Mouse (Mus musculus) CH12.LX (cell line): ENCODE measurements around the gene Spred1.

Experiments
- CTCF ChIP-seq, 2 experiments: IDR thresholded peaks in 1 of 2; conservative IDR thresholded peaks in 1 of 2; 2 replicates each; pipeline ENCODE4 v1.5.1; 2011 to 2012; ENCODE audit warnings: low read depth in 2 of 2, low read length in 2 of 2, improper control_type of control experiment in 1 of 2, inconsistent platforms in 1 of 2, mild to moderate bottlenecking in 1 of 2, moderate library complexity in 1 of 2
- EP300 ChIP-seq: IDR thresholded peaks from 2 replicates; pipeline ENCODE4 v1.6.1; 2011; ENCODE audit warnings: low read length, improper control_type of control experiment
- MAX ChIP-seq: IDR thresholded peaks from 2 replicates; pipeline ENCODE4 v1.6.1; 2011; ENCODE audit warnings: low read length, improper control_type of control experiment
- NELFE ChIP-seq: IDR thresholded peaks from 2 replicates; pipeline ENCODE4 v1.6.1; 2011; ENCODE audit warnings: low read depth, low read length, improper control_type of control experiment
- POLR2A ChIP-seq: IDR thresholded peaks from 2 replicates; pipeline ENCODE4 v1.6.1; 2011; ENCODE audit warnings: low read depth, mild to moderate bottlenecking, improper control_type of control experiment, low read length
- POLR2AphosphoS2 ChIP-seq: IDR thresholded peaks from 2 replicates; pipeline ENCODE4 v1.6.1; 2011; ENCODE audit warnings: low read depth, low read length, improper control_type of control experiment
- RCOR1 ChIP-seq: conservative IDR thresholded peaks from 2 replicates; pipeline ENCODE4 v1.6.1; 2012; ENCODE audit warnings: low read depth, mild to moderate bottlenecking, inconsistent platforms, low read length, improper control_type of control experiment
- SMC3 ChIP-seq: IDR thresholded peaks from 2 replicates; pipeline ENCODE4 v1.6.1; 2011; ENCODE audit warnings: low read depth, low read length, improper control_type of control experiment

- no peak for TF ChIP-seq CTCF (conservative IDR thresholded peaks at IDR 0.05 in 1 of 2, IDR thresholded peaks at IDR 0.05 in 1 of 2; ENCODE audit: low read depth in 2 of 2, low read length in 2 of 2)
- TF ChIP-seq SMC3, result no peak
- TF ChIP-seq POLR2A, result no peak
- TF ChIP-seq EP300, result no peak
- TF ChIP-seq NELFE, result no peak
- no peak for TF ChIP-seq POLR2AphosphoS2
- no peak for TF ChIP-seq RCOR1
- TF ChIP-seq MAX, result no peak
Observed at GRCm38 (mm10) chr2:117089482-117089881, 31.7 kb upstream of the Spred1 start.
